Mouse (Mus musculus): Measurements from ENCODE around the gene Myocos.
A peak's percentile ranks its signal among the peaks of the same experiment; 100 is the strongest.
"Not testable (repeated sequence)": the region's sequence is repeated elsewhere in the genome, so short reads cannot be mapped to it uniquely, and the experiment has no call there.

Myocos gene

DNA sequence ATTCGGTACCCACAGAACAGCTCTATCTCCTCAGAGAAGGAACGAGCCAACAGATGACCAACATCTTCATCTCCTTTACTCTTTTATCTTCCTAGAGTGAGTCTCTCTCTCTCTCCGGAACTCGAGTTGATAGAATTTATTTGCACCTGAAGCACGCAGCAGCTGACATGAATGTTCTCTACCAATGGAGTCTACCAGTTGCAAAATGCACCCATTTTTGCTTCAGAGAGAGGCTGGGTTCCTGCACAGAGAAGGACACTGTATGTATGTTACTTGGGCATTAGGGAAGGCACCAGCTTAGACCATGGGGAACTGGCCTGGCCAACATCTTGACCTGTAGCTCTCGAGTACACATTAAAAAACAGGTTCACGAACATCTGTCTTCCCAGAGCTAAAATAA lies at the start of gene Myocos:
Myocos (minus strand) TSS at position 101 of the 400 bp plus-strand sequence.
- DNase-seq (ENCODE audit: low spot score), result no peak

DNA sequence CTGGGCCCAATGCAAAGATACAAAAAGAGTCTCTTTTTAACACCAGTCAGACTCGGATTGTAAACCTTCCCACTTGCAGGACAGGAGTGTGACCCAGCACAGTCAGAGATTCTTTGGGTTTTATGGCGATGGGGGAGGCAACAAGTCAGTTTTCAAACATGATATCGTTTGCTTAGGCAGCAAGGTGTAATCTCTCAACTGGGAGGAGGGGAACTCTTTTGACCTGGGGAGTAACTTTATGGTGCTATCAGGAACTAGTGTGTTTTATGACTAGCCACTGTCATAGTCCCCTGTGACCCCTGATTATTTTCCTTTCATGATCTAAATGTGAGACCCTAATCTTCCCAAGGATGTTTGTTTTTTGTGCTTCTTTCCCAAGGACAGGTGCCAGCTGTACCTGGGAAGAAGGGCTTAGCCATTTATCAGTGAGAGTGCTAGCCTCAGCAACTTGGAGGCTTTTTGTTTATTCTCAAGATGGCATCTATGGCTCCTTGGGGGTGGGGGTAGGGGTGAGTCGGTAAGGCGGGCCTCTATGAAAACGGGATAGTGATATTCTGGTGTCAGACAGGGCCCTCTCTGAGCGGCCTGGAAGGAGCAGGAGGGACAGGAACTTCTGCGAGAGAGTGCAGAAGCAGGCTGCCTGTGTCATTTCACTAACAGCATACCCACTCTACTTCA lies 42.5 kb upstream of the Myocos start:
- no peak for DNase-seq (ENCODE audit: low spot score)

DNA sequence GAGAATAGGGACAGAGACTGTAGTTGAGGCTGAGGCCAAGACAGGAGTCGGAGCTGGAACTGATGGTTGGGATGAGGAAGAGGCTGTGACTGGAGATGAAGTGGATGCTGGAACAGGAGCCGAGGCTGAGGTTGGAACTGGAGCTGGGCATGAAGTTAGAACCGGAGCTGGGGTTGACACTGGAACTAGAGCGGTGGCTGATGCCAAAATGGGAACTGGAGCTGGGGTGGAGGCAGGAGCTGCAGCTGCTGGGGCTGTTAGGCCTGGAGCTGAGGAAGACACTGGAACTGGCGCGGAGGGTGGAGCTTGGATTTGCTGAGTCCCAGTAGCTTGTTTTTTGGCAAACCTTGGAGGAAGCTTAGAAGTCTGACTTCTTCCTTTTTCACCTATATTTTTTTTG lies 39.8 kb upstream of the Myocos start:
- DNase-seq (ENCODE audit: low spot score), result no peak

DNA sequence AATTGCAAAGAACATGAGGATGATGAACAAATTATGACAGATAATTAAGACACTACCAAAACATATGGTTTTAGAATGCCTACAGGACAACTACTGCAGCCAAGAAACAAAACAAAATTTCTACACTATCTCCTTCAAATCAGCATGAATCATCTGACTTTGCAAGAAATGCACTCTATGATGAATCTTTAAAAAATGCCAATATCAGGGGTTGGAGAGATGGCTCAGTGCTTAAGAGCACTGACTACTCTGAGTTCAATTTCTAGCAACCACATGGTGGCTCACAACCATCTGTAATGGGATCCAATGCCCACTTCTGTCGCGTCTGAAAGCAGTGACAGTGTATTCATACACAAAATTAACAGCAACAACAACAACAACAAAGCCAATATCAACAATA lies 35.7 kb upstream of the Myocos start:
- DNase-seq (ENCODE audit: low spot score), result no peak

DNA sequence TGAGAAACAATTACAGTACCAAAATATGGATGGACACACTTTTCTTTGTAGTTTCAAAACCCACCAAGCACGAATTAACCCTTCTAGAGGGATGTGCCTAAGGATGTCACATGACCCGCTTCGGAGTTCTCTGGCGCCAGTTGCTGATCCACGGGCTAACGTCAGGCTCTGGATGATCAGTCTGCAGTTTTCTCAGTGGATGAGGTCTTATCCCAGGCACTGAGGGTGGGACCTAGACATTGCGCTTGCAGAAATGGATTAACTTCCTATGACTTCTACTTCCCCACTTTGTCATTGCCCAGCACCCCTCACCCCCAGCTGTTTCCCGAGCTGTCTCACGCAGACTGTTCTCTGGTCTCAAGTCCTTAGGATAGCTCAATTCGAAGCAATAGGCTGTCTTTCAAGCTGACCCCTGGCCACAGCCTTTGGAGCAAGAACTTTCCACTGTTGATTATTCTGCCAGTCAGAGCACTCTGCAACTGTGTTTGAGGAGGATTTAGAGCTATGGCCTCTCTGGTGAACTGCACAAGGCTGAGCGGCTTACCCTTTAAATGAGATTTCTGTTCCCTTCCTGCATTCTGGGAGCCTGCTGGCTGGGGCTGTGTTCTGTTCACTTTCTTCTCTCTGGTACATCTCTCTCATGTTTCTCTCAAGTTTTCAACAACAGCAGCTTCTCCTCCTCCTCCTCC lies 7.6 kb upstream of the Myocos start:
- DNase-seq (ENCODE audit: low spot score), result no peak

DNA sequence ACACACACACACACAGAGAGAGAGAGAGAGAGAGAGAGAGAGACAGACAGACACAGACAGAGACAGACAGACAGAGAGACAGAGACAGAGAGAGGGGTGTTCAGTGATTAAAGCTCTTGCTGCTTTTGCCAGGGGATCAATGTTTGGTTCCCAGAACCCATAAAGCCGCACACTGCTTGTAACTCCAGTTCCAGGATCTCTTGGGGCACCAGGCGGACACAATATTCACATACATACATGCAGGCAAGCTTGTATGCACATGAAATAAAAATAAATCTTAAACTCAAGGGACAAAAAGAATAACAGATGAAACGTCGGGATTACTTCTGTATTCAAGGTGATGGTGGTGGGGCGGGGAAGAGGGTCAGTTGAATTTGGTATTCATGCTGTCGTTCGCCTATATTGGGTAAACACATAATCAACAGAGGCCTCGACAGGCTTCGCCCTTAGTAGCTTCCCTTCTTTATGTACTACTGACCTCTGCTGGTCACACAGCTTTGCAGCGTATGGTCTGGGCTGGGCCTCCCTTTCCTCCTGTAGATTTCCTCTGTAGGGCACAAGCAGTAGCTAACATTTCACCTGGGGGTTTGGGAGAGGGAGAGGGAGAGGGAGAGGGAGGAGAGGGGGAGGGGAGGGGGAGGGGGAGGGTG lies 6.9 kb upstream of the Myocos start:
- peak; percentile 36 for DNase-seq (ENCODE audit: low spot score)

DNA sequence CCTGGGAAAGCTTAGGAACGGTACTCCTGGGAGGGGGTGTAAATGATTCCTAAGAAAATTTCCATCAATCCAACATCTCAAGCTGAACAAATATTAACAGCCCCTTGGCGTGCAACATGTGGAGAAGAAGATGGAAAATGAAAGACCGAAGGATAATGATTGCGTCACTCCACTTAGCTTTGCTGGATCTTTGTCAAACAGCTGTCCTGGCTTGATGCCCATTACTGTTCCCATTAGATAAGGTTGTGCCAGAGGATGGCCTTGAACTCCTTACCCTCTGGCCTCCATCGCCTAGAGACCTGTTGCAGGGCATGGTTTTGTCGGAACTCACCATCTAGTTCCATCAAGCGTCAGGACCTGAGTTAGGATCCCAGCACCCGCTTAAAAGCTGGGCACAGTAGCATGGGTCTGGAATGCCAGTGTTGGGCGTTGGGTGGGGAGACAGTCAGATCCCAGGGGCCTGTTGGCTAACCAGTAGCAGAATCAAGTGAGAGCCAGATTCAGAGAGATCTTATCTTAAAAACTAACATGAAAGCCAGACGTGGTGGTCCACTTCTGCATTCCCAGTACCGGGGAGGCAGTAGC lies 2.3 kb upstream of the Myocos start:
- no peak for DNase-seq (ENCODE audit: low spot score)

DNA sequence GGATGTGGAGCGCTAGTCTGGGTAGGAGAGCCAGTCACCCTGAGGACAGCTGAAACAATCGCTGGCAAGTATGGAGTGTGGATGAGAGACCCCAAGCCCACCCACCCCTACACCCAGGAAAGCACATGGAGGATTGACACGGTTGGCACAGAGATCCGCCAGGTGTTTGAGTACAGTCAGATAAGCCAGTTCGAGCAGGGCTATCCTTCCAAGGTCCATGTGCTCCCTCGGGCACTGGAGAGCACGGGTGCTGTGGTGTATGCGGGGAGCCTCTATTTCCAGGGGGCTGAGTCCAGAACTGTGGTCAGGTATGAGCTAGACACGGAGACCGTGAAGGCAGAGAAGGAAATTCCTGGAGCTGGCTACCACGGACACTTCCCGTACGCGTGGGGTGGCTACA lies 9.6 kb downstream of the Myocos start:
- DNase-seq (ENCODE audit: low spot score), result no peak

DNA sequence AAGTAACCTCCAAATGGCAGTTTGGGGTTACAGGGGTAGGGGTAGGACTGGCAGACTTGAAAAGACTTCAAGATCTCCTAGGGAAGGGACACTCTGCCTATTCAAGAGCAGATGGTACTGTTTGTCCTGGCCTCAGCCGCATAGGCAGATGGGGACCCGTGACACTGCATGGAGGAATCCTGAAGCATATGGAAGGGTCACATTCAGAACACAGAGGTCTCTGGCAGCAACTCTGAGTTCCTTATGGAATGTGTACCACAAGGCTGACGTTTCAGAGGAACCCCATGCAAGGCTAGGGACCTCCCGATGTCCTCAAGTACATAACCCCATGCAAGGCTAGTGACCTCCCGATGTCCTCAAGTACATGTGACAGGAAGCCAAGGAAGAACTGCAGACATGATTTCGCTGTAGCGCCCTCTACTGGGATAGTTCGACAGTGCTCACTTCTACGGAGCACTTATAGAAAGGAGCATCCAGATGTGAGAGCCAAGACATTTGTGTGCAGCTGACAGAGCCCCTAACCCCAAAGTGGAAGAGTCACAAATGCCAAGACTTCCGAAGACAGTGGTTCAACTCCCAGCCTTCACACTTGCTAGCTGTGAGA lies 11.8 kb downstream of the Myocos start:
- no peak for DNase-seq (ENCODE audit: low spot score)

DNA sequence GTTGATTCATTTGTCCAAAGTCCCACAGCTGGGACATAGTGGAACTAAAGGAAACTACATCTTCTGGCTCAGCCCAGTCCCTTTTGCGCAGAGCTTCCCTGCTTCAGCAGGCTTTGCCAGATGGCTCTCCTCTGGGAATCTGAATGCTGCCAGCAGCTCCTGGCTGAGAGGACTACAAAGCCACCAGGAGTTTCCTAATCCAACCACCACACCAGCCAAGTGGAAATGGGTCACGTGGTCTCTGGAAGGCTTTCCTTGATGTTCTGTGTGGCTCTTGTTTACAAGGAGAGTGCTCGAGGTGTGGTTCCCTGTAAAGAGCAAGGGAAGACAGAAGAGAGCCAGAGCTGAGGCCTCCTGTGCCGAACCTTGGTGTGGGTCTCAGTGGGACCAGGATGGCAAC lies 14.3 kb downstream of the Myocos start:
- DNase-seq (ENCODE audit: low spot score), result no peak

DNA sequence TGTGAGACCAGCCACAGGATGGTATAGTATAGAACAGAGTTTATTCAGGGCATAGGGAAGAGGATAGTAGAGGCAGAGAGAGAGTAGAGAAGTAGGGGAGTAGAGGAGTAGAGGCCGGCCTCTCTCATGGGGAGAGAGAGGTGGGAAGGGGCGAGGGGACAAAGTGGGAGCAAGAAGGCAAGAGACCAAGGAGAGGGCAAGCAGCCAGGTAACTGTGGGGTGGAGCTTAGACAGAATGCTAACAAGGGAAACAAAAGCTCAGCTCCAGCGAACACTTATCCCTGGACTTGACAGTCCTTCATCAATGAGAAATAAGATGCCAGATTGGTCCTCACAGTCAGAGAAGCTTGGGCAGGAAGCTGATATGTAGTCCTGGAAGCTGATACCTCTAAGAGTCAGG lies 15.4 kb downstream of the Myocos start:
- DNase-seq (ENCODE audit: low spot score), result no peak

DNA sequence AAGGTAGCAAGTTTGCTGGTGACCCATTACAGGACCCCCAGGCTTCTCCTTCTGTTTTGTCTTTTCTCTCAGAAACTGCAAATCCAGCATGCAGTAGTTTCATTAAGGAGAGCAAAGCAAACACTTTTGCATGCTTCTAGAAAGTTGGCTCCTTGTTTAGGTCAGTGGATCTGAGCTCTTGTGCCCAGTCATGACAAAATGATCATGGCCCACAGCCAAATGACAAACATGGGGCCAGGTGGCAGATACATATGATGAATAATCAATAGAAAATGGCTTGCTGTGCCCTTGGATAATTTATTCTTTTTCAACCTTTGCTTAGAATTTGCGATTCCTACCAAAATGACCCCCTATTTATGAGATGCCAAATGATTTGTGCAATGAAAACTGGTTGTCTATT lies 18.2 kb downstream of the Myocos start:
- no peak for DNase-seq (ENCODE audit: low spot score)

DNA sequence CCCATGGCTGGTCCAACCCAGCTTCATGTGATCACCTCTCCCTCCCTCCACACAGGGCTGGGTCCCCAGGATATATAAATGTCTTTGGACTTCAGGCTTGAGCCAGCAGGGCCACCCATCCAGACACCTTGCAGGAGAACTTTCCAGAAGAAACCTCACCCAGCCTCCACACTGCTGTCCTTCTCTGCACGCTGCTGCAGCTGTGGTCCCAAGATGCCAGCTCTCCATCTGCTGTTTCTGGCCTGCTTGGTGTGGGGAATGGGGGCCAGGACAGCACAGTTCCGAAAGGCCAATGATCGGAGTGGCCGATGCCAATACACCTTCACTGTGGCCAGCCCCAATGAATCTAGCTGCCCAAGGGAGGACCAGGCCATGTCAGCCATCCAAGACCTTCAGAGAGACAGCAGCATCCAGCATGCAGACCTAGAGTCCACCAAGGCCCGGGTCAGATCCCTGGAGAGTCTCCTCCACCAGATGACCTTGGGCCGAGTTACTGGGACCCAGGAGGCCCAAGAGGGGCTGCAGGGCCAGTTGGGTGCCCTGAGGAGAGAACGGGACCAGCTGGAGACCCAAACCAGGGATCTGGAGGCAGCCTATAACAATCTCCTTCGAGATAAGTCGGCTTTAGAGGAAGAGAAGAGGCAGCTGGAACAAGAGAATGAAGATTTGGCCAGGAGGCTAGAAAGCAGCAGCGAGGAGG lies 18.8 kb downstream of the Myocos start, which contains the start of gene Myoc:
Myoc (plus strand) TSS at position 105 of the 700 bp plus-strand sequence.
- DNase-seq (ENCODE audit: low spot score), result no peak

DNA sequence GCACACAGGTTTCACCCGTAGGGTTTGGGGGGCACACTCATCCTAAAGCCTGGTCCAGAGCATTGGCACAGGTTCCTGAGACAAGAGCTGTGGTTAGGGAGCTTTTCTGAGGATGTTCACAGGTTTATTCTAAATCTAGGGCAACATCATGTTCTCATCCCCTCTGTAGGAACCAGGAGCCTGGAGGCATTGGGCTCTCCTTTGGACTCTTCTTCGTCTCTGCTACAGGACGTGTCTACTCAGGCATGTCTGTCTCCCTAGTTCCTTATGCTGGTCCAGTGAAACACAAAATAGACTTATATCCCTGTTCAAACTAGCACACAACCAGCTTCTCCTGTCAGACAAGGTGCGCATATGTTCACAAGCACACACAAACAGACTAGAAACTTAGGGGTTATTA lies 19.5 kb downstream of the Myocos start:
- DNase-seq (ENCODE audit: low spot score), result no peak

DNA sequence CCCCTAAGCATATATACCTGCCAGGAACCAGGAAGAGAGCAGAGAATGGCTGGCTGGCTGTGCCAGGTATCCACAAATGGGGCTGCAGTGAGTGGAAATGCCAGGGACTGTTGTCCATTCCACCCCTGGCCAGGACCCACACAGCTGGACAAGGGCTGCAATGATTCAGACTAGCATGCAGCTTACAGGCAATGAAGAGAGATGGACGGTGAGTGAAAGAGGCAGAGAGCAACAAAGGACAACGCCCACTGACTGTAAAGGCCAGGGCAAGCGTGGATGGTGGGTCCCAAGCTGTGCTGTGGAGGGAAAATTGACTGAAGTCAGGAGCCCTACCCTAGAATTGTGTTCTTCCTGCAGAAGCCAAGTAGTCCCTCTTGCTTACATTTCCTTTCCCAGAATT lies 21.5 kb downstream of the Myocos start:
- no peak for DNase-seq (ENCODE audit: low spot score)

DNA sequence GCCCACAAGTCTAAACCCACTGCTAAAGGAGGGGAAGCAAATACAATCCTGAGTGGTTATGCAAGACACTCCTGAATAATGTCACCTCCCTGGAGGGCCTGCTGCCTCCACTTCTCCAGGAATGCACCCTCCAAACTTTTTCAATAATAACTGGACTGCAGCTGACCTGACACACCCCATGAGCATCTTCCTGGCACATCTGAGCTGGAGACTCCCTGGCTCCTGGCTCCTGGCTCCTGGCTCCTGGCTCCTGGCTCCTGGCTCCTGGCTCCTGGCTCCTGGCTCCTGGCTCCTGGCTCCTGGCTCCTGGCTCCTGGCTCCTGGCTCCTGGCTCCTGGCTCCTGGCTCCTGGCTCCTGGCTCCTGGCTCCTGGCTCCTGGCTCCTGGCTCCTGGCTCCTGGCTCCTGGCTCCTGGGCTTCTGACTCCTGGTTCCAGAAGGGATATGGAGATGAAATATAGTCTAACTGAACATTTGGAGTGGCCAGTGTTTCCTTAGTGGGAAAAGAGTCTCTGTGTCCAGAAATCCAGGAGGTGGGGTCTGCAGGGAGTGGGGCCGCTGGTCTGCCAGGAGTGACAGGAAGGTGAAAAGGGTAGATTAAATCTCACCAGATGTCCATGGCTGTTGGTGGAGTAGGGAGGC lies 22.6 kb downstream of the Myocos start:
- not testable (repeated sequence) for DNase-seq (ENCODE audit: low spot score)

DNA sequence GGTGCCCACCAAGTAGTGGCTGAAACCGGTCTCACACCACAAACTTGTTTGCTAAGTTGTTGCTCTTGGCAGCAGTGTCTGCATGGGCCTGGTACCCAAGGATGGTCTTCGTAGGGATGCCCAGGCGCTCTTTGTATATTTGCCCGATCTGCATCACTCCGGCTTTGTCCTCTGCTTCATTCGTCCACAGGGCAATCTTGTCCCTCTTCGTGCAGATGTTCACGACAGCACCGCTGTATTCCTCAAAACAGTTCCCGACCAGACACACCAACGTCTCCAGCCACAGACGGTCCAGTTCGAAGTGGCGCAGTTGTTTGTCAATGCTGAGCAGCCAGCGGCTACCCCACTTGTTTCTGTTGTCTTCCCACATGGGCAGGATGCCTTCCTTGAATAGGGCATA lies 29.7 kb downstream of the Myocos start:
- DNase-seq (ENCODE audit: low spot score), result not testable (repeated sequence)

DNA sequence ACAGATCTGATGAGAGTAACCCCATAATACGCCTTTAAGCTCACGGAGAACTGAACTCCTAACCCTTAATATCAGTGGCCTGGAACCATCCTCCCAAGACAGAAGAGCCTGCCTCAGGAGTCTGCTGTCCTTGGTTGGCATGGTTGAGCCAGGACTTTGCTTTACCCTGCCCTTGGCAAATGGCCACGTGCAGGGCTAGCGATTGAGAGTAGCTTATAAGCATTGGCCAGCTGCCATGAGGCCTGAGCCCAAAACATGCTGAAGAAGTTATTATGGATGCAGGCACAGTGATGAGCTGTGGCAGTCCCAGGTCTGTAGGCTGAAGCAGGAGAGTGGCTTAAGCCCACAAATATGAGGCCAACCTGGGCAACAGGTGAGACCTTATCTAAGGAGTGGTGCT lies 30.2 kb downstream of the Myocos start:
- DNase-seq (ENCODE audit: low spot score), result not testable (repeated sequence)

DNA sequence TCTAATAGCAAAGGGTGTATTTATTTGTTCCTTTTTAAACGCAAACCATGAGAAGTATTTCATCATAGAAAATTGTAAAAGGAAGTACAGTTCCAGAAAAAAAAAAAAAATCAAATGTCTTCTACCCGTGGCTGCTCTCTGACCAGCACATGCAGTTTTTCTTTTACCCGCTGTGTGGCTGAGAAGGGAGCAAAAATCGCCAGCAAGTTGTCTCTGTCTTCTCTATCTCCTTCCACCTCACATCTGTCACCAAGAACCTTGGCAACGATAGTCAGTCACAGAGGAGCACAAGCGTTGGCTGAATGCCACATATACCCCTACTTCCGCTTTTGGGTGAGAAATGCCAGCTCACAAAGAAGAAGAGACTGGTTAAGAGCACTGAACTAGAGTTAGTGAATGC lies 32.8 kb downstream of the Myocos start:
- DNase-seq (ENCODE audit: low spot score), result no peak

DNA sequence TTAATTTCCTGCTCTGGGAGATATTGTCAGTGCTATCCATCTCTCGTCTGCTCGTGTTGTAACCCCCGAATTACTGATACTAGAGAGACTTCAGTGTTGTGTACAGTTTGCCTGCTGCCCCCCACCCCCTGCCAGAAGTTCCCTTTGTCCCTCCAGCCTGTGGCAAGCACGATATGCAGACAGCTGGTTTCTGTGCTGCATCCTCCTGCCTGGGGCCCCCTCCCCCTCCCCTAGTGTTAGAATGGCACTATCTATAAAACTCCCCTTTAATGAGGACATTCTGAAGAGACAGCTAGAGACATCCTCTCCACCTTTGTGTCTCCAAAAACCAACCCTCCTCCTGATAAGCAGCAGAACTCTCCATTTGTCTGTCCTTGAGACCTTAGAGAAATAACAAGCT lies 34.1 kb downstream of the Myocos start:
- no peak for DNase-seq (ENCODE audit: low spot score)

DNA sequence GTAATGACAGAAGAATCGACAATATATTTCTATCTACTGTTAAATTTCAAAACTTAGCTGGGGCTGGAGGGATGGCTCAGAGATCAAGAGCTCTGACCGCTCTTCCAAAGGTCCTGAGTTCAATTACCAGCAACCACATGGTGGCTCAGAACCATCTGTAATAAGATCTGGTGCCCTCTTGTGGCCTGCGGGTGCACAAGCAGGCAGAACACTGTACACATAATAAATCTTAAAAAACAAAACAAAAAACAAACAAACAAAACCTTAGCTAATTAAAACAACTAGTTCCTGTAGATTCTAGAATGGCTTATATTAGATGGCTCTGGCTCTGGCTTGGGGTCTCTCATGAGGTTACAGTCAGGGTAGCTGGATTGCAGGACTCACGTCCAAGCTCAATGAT lies 37.5 kb downstream of the Myocos start:
- DNase-seq (ENCODE audit: low spot score), result no peak

Measured in ovary, postnatal 10 days (tissue).